Mouse (Mus musculus): ENCODE results near the gene Sema4c. TPM values are rescaled to one million over a fixed set of nuclear protein-coding genes. Genes with fewer than 3 reads are reported as not detected.

Sema4c gene
- 1 to 10 TPM; 6.3 to 7.4 TPM for total RNA-seq (2021)
- long read RNA-seq, experiment 1, partial matches to known transcripts = 0 of 4 reads
- long read RNA-seq, experiment 1, other reads (novel, unspliced or antisense) = 4 of 4 reads
- long read RNA-seq, experiment 2, partial matches to known transcripts = 0 of 1 reads
- long read RNA-seq, experiment 2, other reads (novel, unspliced or antisense) = 1 of 1 reads

- DNase-seq = peak in 1 of 2 experiments; percentile 67
Observed at GRCm38 (mm10) chr1:36558031-36558993, at the start of gene Sema4c. Sema4c (minus strand) TSS chr1:36558349.

GRCm38 (mm10) chr1:36606951-36607350 is 48.8 kb upstream of the Sema4c start:
- intact Hi-C loops (cut with DNase I) = no loop called here
- DNase-seq = no peak

More at GRCm38 (mm10) chr1:36558031-36558993, at the start of gene Sema4c:
- intact Hi-C loops (cut with DNase I) = no loop called here

GRCm38 (mm10) chr1:36604254-36605156 is 46.4 kb upstream of the Sema4c start:
- no peak for DNase-seq
- intact Hi-C loops (cut with DNase I) = no loop called here

GRCm38 (mm10) chr1:36603361-36603760 is 45.2 kb upstream of the Sema4c start:
- intact Hi-C loops (cut with DNase I) = no loop called here
- DNase-seq = peak; percentile 53 to 54

- intact Hi-C loops (cut with DNase I) = no loop called here
- no peak for DNase-seq
Observed at GRCm38 (mm10) chr1:36602271-36602670, 44.1 kb upstream of the Sema4c start.

GRCm38 (mm10) chr1:36598411-36598810 is 40.3 kb upstream of the Sema4c start:
- no peak for DNase-seq
- intact Hi-C loops (cut with DNase I) = no loop called here

GRCm38 (mm10) chr1:36596114-36596513 is 38.0 kb upstream of the Sema4c start:
- peak in 1 of 2 experiments; percentile 11 for DNase-seq
- intact Hi-C loops (cut with DNase I) = no loop called here

GRCm38 (mm10) chr1:36595167-36595931 is 37.2 kb upstream of the Sema4c start:
- DNase-seq = peak in 1 of 2 experiments; percentile 10
- intact Hi-C loops (cut with DNase I) = no loop called here

GRCm38 (mm10) chr1:36593099-36593498 is 35.0 kb upstream of the Sema4c start:
- intact Hi-C loops (cut with DNase I) = no loop called here

GRCm38 (mm10) chr1:36591408-36591807 is 33.3 kb upstream of the Sema4c start:
- DNase-seq = no peak
- intact Hi-C loops (cut with DNase I) = no loop called here

More at GRCm38 (mm10) chr1:36593099-36593498, 35.0 kb upstream of the Sema4c start:
- no peak for DNase-seq

- intact Hi-C loops (cut with DNase I) = no loop called here
Observed at GRCm38 (mm10) chr1:36590664-36591063, 32.5 kb upstream of the Sema4c start.

GRCm38 (mm10) chr1:36589486-36589885 is 31.3 kb upstream of the Sema4c start:
- peak; percentile 64 to 75 for DNase-seq
- intact Hi-C loops (cut with DNase I) = no loop called here

More at GRCm38 (mm10) chr1:36590664-36591063, 32.5 kb upstream of the Sema4c start:
- DNase-seq = no peak

GRCm38 (mm10) chr1:36588476-36589450 is 30.6 kb upstream of the Sema4c start:
- peak; percentile 53 to 54 for DNase-seq
- intact Hi-C loops (cut with DNase I) = no loop called here

- intact Hi-C loops (cut with DNase I) = no loop called here
- DNase-seq = no peak
Observed at GRCm38 (mm10) chr1:36587860-36588259, 29.7 kb upstream of the Sema4c start.

GRCm38 (mm10) chr1:36586288-36586687 is 28.1 kb upstream of the Sema4c start:
- no peak for DNase-seq
- intact Hi-C loops (cut with DNase I) = no loop called here

- DNase-seq = no peak
- intact Hi-C loops (cut with DNase I) = no loop called here
Observed at GRCm38 (mm10) chr1:36583408-36584116, 25.4 kb upstream of the Sema4c start.

- intact Hi-C loops (cut with DNase I) = no loop called here
- no peak for DNase-seq
Observed at GRCm38 (mm10) chr1:36582211-36582610, 24.1 kb upstream of the Sema4c start.

GRCm38 (mm10) chr1:36581260-36581659 is 23.1 kb upstream of the Sema4c start:
- intact Hi-C loops (cut with DNase I) = no loop called here
- no peak for DNase-seq

Measured in gastrocnemius, postnatal 36 days (tissue).